Mouse (Mus musculus) frontal cortex, postnatal 36 days (tissue): Measurements from ENCODE around the gene Kdm4a.

Source experiments
- DNase-seq, 2 experiments: peaks; one replicate each; pipeline ENCODE4 v3.0.0; 2022; ENCODE audit warnings: low spot score in 2 of 2

Gene Kdm4a

DNA sequence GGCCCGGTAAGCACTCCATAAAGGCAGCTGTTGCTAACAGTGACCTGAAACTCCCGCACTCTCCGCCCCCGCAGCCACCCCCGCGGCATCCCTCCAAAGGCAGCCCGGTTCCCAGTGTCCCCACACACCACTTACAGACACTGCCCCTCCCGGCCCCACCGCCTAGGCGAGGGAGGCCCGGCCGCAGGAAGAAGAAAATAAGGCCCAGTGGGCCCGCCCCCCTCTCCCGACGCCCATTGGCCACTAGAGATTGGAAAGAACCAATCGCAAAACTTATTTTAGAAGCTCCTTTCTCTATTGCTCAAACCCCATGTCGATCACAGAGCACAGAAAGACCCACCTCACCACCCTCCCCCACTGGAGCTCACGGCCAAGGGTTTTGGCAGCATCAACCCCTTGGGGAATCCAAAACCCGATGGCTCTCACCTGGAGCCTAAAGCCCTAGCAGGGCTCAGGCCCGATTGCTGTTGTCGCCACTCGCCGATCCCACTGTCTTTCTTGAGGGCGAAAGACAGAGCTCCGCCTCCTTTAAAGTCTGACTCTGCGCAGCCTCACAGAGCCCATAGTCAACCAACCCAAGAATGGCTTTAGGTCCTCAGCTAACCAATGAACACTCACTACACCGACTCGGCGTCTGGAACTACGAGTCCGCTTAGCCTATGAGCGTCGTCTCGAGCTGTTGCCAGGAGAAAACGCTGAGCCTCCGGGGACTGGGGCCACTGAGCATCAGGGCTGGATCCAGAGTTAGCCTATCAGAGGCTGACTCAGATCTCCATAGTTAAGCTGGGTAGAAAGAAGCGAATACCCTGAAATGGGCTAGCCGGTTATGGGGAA is at the start of gene Kdm4a:
Gene Kdm4a, minus strand, starts transcription at position 577 of the 834 bp plus-strand sequence.
- DNase-seq = peak; percentile 94 to 95

DNA sequence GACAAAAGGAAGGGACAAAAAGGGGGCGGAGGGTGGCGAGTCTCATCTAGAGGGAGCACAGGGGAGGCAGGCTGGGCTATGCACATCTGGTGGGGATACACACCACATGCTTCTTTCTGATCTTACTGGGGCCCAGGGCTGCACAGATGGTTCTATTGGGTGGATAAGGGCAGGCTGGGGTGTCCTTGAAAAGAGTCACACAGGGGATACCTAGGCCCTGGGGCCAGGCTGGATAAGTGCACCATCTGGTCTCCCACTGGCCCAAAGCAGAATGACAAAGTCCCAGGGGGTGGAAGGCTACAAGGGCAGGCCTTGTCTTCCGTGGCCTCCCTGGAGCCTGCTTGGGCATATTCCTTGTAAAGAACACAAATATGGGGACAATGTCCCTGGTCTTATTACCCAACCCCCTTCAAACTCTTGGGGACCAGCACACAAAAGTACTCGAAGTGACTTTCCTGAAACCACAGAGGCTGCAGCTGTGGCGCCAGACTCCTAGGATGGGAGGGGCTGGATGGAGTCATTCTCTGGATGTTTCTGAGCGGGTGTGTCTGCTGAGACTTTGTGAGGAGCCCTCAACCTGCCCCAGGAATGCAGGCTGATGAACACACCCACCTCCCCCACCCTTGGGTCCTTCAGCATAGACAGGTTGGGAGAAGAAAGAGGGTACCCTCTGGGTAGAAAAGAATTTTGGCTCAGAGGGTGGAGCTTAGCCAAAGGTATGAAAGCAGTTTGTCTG is 49.4 kb upstream of the Kdm4a start:
- no peak for DNase-seq

DNA sequence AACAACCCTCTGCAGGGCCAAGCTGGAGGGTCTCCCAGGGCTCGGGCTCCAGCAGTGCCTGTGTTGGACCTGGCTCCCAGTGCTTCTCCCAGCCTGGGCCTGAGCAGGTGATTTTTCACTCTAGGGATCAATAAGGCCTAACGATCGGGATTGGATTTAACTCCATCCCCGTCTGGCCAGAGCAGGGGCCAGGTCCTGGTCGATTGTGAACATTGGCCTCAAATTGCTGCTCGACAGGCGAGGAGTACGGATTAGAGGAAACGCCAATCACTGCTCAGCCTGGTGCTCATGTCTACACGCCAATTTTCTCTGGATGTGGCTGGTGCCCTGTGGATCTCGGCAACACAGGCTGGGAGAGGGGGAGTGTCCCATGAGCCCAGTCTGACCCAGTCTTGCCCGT is 47.6 kb upstream of the Kdm4a start:
- DNase-seq = no peak

DNA sequence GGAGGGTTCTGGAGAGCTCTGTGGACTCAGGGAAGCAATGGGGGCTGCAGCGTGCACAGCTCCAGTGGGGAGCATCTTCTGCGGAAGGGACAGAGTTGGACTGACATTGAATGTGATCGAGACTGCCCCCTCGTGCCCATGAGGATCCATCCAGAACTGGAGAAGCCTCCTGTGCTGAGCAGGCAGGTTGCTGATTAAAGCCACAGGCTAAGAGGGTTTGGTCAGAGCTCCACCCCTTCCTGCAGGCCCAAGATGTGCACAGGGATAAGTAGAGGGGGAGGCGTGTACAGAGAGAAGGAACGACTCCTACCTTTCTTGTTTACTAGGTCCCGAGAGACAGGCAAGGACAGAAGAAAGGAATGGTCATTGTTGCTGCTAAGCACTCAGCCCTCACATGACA is 41.4 kb upstream of the Kdm4a start:
- no peak for DNase-seq

DNA sequence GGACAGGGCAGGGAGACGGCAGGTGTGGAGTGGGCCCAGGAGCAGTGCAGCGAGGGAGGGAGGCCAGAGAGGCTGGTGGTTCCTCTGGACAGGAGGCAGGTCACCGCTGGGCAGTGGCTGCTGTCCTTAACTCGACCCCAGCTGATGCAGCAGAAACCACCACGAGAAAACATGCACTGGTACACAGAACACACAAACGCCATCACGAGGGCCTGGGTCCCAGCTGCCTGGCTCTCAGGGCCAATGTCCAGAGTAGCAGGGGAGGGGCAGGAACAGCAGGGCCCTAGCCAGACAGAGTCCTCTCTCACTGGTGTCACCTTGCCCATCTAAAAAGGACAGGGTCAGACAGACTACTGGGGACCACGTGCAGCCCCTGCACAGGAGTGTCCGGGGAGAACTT is 40.9 kb upstream of the Kdm4a start:
- no peak for DNase-seq

DNA sequence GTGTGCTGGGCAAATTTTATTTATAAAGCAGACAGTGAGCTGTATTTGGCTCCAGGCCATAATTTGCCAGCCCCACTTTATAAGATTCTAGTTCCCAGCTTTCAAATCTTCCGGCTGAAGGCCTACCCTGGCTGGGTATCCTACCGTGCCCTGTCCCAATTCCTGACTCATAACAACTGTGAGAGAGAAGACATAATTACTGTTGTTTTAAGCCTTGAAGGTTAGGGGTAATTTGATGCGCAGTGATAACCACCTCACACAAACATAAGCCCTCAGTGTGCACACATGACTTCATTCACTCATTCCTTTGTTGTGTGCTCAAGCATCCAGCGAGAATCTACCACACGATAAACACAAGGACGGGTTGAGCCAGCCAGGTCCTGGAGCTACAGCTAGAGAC is 39.6 kb upstream of the Kdm4a start:
- DNase-seq = no peak

DNA sequence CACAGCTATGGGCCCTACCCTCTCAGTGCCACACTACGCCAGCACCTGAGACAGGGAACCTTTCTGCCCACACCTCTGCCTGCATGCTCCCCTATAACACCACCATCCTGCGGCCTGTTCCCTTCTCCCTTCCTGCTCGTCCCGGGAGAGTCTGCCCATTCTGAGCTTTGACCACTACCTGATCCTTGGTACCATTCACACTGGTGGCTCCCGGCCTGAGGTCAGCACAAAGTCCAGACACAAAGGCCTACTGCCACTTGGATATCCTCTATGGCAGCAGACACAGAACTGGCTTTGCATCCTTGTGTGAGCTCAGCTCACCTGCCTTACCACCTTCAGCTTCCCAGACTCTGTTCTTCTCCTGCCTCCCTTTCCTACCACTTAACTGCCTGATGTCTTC is 38.7 kb upstream of the Kdm4a start:
- DNase-seq = no peak

DNA sequence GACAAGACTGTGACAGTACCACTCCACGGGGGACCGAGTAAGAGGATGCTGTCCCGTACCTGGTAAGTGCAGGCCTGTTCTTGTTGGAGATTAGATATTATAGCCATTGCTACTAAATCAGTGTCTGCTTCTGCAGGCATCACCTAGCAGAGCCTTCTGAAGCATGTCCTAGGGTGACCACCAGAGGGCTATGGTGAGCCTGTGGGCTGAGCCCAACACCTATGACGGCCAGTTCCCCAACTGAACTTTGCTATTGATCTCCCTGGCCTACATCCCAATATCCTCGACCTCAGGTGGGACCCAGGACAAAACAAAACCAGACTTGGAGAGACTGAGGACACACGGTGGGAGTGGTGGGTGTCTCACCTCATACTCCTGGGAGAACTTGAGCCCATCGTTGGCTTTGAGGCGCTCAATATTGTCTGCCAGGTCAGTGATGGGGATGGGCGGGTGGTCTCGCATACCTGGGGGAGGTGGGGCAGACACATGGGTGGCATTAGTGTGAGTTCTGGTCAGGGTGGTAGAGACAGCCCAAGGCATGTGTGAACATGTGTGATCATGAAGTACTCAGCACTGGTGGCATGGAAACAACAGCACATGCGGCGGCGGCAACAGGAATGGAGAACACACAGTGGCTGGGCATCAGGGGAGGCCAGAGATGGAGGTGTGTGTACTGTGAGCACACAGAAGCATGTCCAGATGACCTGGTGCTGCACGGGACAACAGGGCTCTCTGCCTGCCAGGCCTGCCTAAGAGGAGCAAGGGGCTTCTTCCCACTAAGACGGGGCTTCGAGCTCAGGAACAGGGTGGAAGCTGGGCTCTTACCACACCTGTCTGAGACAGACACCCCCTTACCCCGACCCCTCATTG is 37.1 kb upstream of the Kdm4a start:
- peak; percentile 55 to 70 for DNase-seq

DNA sequence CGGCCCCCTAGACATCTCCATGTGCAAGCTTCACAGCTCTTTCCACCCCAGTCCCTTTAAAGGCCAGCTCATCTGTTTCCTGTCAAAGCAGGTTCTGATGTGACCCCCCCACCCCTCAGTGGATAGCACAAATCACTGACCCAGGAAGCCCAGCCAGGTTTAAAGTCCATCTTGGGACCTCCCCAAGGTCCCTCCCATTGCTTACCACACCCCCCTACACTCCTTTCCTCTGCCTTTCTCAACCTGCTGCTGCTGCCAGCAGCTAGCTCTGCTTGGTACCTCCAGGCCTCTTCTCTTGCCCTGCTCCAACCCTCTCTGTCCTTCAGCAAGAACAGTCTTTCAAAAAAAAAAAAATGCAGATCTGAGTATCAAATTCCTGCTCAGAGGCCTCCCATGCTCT is 35.0 kb upstream of the Kdm4a start:
- DNase-seq = no peak

DNA sequence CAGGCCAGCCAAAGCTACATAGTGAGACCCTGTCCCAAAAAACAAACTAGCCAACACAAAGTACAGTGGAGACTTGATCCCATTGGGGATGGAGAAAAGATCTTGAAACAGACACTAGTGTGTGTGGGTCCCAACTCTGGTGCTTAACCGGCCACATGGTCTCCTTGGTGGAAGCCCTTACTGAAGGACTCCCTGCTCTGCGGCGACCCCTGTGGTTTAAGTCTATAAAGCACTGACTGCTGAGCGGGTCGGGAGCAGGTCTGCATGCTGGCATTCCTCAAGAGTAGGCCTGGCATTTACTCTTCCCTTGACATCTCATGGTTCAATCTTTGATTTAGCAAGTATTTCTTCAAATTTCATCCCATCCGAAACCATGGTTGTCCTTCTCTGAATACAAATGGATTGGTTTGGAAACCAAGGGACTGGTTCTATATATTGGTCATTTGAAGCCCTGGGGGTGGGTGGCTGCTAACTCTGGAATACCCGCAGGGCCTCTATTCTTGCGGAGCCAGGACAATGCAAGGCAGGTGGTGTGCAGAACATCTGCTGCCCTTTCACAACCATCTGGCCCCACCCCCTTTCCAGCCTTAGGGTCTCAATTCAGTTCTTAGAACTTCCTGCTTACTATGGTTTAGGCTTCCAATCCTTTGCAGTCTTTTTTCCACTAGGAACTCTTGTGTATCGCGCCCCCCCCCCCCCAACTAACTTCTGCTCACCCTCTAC is 27.2 kb upstream of the Kdm4a start:
- no peak for DNase-seq

DNA sequence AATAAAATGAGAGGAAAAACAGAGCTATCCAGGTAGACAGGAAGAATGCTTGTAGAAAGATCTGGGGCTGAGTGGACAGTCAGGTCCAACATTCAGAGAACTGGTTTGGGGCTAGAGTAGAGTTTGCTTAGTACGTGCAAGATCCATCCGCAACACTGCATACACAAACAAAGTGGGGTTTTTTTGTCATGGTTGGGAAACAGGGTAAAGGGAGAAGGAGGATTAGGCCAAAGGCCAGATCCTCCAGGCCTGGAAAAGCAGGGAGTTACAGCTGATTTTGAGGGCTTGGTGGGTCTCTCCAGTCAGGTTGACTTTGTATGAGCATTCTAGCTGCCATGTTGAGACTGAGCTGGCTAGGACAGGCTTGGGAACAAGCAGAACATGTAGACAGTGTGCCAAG is 26.1 kb upstream of the Kdm4a start:
- DNase-seq = no peak

DNA sequence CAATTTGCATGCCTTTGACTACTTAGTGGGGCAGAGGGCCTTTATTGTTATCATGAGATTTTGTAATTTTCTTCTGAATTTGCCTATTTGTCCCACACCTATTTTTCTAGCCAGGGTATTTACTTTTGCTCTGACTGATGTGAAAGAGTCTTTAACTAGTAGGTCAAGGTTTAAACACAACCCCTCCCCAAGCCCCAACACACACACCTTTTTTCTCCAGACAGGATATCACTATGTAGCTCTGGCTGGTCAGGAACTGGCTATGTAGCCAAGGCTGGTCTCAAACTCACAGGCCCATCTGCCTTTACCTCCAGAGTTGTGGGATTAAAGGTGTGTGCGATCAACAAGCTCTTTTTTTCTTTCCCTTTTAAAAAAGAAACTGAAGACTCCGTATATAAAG is 19.2 kb upstream of the Kdm4a start:
- no peak for DNase-seq

DNA sequence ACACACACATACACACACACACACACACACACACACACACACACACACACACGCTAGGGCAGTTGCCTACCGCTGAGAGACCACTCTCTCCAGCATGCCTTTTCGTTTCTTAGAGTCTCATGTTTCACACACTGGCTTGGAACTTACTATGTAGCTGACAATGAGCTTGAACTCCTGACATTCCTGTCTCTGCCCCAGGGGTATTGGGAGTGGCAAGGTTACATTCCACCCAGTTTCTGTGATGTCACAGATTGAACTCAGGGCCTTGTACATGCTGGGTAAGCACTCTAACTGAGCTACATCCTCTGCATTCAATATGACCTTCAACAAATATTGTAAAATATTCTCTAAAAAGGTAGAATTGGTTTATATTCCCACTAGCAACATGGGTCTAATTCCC is 18.8 kb upstream of the Kdm4a start:
- no peak for DNase-seq

DNA sequence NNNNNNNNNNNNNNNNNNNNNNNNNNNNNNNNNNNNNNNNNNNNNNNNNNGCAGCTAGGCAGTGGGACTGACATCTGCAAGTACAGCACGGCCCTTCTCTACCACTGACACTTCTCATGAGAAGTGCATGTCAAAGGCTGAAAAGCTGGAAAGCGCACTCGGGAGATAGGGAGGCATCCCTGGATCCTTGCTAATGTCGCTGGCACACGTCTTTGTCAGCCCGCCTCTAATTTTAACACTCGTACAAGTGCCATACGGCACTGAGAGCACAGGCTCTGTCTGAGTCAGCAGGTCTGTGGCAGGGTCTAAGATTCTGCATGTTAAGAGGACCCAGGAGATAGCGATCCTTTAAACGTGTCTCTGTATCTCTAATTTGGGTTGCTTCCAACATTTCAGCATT is 16.3 kb upstream of the Kdm4a start:
- peak; percentile 40 to 57 for DNase-seq

DNA sequence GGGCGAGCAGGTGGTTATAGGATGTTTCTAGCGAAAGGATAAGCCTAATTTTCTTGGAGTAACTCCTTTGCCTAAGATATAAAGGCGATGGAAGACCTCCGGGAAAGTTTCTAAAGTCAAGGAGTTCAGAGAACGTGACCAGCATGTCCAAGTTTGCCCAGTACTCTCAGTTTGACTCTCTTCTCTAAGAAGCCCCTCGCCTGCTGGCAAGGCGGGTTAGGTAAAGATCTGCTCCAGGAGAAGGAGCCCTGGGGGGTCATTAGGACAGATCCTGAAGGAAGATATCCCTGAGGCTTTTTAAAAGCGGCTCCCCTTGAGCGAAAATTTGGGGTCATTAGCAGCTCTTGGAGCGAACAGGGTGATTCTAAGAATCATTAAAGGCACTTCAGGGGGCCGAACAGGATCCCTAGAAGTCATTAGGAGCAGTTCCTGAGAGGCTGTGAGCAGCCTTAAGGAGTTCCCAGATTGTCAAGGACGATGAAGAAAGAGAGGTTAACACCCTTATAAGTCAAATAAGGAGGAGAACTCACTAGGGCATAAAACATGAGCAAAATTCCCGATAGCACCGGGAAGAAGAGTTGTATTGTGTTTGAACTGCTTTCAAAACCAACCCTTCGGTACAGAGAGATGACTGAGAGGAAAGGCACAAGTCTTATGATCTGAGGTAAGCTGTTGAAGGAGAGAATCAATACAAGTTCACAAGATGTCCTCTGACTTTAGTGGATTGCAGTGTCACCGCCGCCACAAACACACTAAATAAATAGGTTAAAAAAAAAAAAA is 648 bp upstream of the Kdm4a start:
- no peak for DNase-seq

DNA sequence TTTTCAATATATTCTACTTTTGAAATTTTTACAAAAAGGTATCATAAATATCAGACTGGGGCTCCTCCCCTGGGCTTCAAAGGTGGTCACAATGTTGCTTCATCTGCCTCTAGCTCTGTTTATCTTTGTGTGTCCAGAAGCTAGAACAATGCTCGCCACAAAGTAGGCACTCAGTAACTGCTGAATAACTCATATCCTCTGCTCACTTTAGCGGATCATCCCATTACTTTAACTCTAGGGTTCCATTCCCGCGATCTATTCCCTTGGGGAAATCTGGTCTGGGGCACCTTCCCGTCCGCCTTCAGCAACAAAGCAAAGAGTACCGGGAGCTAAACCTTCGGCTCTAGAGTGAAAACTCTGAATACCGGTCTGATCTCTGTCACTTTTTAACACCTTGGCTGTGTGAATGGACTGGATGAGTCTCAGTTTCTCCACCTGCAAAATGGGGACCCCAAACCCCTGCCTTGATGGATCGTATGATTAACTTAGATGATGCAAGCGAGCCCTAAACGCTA is 834 bp downstream of the Kdm4a start:
- DNase-seq = no peak

DNA sequence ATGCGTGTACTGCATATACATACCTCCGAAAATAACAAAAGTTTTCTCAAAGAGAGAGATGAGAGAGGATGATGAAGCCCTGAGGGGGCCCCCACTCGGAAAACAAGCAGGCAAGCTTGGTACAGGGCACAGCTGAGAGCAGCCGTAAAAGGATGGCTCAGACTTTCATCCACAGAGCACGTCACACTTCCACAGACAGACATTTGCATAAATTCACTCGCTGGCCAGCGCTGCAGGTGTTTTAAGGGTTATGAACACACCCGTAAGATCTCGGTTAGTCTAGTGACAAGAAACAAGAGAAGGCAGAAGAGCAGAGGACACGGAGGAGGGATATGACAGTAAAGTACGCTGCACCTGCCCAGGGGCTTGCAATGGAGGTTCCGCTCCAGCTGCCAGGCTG is 7.4 kb downstream of the Kdm4a start:
- no peak for DNase-seq

DNA sequence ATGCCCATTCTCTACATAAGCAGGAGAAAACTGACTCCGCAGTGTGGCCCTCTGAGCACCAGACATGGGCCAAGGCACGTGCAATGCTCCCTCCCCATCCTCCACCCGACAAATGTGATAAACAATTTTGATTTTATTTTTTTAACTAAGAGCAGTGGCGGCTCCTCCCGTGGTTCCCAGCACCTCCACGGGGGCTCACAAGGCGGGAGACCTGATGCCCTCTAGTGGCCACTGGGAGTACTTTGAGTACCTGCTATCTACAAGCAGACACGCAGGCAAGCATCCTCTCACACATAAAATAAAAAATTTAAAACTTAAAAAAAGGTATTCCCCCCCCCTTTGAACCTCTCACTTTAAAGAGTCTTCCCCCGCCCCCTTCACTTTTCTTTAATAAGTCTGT is 8.8 kb downstream of the Kdm4a start:
- no peak for DNase-seq

DNA sequence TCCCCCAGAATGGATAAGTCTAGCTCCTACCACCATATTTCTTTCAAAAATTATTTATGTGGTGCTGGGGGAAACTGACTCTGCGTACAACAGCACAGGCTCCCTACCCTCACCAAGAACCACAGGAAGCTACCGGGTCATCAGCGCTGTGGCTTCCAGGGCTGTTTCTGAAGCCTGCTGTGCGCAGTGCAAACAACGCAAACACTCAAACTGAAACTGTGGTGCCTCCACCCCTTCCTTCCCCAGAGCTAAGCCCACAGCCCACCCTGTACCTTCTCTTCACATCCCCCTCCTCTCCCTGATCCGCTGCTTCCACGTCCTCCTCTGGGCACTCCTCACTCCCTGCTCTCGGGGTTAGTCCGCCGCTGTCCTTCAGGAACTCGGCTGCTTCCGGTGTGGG is 17.7 kb downstream of the Kdm4a start:
- DNase-seq = no peak

DNA sequence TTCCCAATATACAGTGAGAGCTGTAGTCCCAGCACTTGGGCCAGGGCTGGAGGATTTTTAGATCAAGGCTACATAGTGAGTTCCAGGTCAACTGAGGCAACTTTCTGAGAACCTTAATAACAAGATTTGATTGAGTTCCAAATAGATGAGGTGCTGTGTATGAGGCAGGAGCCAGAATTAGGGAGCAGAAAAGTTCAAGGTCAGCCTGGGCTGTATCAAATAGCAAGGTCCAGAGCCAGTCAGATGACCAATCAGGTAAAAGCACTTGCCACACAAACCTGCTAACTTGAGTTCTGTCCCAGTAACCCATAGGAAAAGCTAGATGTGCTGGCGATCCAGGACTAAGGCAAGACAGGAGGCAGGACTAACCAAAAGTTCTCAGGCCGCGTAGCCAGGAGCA is 22.2 kb downstream of the Kdm4a start:
- no peak for DNase-seq

DNA sequence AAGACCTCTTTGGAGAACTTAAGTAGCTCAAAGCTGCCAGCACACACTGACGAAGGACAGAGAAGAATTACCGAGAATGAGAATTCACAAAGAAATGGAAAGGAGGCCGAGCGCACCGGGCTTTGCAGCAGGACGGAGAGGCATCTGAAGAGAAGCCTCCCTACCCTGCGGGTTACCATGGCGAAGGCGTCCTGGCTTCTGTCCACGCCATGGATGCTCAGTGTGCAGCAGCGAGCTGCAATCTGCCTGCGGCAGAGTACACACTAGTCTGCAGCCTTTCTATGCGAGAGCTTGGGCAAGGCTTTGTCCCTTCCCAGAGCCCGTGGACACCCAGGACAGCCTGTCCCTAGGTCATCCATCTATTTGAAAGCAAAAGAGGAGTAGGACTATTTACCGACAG is 23.3 kb downstream of the Kdm4a start:
- DNase-seq = no peak
